Mouse (Mus musculus) gastrocnemius, adult 8-10 months (tissue): Measurements from ENCODE around the gene Ccnc. TPM values are rescaled to one million over a fixed set of nuclear protein-coding genes. Genes with fewer than 3 reads are reported as not detected.

Experiments
- DNase-seq, 2 experiments: peaks; one replicate each; pipeline ENCODE4 v3.0.0; 2022; ENCODE audit warnings: low spot score in 2 of 2
- total RNA-seq, 4 experiments: library from RNA; stranded (reverse); gene quantifications; 2 replicates each; pipeline ENCODE4 v1.2.4; 2022

Ccnc gene
- total RNA-seq, result 10 to 100 TPM in 1 of 4 experiments, 1 to 10 TPM in 3; 8.6 to 11.8 (median 9.6) TPM

- peak; percentile 69 to 82 for DNase-seq
Measured at GRCm38 (mm10) chr4:21727615-21728165, at the start of gene Ccnc. Gene Ccnc, plus strand, starts transcription at chr4:21727701.

DNA sequence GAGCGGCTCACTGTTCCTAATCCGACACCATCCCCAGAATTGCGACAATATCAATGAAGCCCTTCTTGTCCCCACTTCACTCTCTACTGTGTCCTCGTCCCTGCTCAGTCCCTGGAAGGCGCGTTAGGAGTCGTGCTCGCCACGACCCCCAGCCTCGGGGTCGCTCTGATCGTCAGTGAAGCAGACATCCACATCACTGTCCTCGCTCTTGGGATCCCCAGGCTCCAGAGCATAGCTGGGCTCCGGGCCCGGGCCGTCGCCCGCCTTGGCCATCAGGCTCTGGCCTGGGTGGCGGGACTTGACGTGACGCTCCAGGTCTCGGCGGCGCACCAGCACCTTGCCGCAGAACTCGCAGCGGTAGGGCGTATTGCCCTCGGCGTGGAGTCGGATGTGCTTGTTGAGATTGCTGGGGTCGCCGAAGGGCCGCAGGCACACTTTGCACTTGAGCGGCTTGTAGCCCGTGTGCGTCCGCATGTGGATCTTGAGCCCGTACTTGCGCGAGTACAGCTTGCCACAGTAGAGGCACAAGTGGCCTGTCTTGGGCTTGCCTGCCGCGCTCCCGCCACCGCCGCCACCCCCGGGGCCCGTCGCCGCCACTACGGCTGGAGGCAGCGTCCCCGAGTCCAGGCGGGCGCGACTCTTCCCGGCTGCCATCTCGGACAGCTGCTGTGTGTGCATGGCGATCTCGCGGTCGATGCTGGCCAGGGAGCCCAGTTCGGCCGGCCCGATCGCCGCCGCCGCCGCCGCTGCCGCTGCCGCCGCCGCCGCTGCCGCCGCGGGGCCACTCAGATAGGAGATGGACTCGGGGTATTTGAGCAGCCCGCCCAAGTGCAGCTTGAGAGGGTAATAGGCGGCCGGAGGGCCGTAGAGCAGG lies 49.2 kb upstream of the Ccnc start:
- DNase-seq, result no peak

DNA sequence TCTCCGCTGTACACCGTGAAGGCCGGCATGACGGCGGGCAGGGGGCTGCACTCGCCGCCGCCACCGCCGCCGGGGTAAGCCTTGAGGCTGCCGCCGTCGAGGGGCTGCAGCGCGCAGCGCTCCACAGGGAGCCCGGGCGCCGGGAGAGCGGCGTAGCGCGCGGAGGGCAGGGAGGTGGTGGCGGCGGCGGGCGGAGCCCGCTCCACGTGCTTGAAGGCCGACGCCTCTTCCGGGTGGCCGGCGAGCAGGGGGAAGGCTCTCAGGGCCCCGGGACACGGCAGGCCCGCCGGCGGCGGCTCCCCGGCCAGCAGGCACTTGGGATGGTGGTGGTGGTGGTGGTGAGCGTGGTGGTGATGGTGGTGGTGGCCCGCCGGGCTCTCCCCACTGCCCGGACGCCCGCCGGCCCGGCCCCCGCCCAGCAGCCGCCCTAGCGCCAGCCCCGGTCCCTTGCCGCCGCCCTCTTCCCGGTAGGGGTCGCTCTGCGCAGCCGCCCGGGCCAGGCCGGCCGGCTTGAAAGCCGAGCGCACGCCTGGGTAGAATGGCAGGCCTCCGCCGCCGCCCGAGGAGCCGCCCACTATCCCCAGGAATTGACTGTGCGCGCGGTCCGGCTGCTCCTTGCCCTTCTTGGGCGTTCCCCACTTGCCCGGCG lies 48.4 kb upstream of the Ccnc start:
- DNase-seq, result no peak

DNA sequence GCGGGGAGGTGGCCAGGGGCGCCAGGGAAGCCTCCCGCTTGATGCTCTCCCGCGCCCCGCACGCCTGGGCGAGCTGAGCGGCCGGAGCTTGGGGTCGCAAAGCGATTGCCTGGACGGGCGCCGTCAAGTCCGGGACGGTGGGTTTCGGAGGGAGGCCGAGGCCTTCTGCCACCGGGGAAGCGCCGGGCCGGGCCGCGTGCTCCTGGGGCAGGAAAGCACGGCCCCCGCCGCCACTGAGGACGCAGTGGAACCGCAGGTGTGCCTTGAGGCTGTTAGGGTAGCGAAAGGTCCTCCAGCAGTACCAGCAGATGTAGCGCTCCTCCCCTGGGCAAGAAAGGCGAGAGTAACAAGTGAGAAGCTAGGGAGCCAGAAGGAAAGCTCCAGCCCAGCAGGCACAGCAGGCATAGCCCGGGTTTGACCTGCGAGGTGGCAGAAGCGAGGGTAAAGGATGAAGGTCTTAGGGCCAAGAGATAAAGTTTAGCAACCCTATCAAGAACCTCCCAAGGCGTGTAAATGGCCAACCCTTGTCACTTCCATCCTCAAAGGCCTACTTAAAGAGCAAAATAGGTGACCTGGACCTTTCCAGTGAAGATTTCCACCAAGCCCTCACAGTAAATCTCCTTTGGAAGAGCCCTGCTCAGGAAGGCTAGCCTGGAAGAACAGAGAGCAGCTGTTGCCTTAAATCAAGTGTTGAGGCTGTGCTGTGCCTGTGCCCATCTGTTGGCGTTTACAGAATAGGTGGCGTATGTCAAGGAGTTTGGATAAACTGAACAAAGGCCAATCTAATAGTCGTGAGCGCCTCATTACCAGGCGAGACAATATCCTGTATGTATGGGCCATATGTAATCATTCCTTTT lies 47.6 kb upstream of the Ccnc start:
- no peak for DNase-seq

GRCm38 (mm10) chr4:21680971-21681370 lies 46.5 kb upstream of the Ccnc start:
- DNase-seq, result no peak

DNA sequence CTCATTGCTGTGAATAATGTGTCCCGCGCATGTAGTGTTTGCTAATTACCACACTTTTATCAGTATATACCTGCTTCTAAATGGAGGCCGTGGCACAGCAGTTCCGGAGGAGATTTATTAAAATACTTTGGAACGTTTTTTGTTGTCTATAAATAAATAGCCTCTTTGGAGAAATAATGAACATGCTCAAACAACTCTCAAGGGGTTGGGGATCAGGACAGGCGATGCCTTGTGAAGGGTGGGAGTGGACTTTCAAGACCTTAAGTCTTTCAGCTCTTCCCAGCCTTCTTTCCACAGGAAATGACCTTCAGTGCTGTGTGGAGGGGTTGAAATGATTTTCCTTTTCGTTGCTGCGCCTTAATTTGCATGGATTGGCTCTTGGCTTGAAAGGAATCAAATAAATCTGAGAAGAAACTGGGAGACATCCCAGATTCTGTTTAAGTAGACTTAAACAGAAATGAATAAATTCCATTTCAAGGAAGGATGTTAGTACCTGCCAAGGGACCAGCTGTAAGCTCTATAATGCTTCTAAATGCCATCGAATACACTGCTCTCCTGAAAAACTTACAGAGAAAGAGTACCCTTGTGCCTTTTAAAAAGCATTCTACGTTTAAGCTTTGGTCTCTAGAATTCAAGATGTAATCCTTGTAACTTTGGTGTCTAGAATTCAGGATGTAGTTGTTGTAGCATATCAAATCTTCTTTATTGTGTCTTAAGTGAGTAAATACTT lies 44.9 kb upstream of the Ccnc start:
- no peak for DNase-seq

DNA sequence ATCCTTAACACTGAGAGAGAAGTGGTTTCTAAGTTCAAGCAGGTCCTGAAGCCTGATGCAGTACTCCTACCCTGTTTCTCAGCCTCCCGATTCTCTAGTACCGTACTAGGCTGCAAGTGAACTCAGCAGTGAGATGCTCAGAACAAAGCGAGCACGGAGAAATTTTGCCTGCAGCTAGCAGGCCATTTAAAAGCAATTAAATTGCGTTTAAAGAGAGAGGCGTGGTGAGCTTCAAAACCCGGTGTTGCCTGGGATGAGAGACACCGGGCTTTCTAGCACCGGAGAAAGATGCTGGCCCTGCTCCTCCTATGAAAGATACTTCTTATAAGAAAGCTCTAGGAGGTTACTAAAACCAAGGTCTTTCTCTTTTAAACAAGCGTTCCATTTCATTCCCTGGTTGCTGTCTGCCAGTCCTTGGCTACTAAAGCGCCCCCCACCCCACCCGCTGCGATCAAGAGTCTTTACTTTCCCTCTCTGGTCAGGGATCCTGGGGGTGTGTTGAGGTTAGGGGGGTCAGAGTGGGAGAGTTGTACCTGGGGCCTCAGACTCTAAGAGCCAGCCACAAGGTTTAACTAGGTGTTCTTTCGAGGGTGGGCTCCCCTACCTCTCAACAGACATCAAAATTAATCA lies 43.0 kb upstream of the Ccnc start:
- no peak for DNase-seq

GRCm38 (mm10) chr4:21685595-21686091 lies 41.9 kb upstream of the Ccnc start, which contains the start of gene Prdm13:
Gene Prdm13, minus strand, starts transcription at chr4:21685963.
- no peak for DNase-seq

GRCm38 (mm10) chr4:21686416-21686815 lies 41.1 kb upstream of the Ccnc start:
- no peak for DNase-seq

DNA sequence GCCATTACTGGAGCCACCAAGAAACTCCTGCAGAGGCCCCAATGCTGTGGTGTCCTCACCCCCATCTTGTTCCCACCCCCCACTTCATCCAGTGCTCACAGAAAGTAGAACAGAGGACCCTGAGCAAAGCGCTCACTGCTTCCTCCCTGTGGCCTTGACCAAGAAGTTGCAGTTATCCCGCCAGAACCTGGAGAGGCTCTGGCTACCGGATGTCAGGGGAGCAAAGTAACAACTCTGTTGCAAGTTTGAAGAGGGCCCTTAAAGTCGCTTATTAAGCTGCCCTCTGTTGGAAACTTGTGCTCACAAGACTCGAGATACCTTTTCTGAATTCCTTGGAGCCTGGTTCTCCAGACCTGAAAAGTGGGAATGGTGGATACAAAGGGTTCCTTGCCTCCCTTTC lies 40.6 kb upstream of the Ccnc start:
- no peak for DNase-seq

DNA sequence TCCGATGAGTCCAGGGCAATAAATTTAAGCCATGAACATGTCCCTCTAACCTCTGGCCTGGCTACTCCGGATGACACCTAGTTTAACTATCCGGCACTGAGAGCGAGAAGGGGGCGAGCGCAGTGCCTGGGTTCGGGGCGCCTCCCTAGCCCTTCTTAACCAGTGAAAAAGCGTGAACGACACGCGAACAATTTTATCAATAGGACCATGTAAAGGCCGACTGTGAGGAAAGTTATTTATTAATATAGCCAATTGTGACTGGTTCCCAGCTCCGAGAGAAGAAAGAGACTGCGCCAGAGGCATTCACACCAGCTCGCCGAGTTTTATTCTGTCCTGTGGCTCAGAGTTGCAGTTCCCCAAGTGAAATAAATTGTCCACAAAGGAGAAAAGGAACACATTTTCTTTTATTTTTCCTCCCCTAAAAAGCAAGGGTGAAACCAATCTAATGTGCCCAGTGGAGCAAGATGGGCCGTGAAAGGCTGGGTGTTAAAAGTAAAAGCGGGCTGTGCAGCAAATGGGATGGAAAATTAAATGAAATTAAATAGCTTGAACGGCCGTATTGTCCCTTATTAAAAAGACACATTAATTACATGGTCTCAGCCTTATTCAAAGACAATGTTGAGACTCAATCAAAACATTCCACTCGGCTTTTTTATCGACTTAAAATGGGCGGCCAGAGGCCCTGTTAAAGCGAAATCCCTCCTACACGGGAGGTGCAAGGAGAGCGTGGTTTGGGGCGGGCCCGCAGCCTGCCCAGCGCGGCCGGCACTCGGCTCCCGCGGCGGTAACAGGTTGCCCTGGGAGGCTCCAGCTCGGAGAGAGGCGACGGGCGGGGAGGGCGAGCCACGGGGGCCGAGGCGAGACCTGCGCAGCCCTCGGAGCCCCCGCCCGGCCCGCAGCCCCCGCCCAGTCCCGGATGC lies 39.5 kb upstream of the Ccnc start:
- DNase-seq, result no peak

DNA sequence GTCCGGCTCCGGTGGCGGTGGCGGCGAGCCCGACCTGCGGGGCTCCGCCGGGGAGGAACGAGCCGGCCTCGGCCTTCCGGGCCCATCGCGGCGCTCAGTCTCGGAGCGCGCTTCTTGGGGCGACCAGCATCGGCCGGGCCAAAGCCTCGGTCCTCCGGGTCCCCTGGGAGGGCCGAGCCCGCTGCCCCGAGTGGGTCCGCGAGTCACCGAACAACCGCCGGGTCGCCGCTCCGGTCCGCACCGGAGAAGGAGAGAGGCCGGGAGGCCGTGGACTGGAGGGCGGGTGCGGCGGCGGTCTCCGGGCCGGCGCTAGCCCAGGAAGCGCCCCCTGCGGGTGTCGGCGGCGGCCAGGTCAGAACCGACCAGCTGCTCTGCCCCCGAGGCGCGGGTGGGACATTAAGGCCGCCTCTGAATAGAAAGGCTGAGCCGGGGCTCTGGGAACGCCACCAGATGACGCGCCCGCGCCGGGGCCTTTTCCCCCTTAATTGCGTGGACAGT lies 38.7 kb upstream of the Ccnc start:
- DNase-seq, result no peak

- no peak for DNase-seq
Measured at GRCm38 (mm10) chr4:21689492-21689941, 38.0 kb upstream of the Ccnc start.

DNA sequence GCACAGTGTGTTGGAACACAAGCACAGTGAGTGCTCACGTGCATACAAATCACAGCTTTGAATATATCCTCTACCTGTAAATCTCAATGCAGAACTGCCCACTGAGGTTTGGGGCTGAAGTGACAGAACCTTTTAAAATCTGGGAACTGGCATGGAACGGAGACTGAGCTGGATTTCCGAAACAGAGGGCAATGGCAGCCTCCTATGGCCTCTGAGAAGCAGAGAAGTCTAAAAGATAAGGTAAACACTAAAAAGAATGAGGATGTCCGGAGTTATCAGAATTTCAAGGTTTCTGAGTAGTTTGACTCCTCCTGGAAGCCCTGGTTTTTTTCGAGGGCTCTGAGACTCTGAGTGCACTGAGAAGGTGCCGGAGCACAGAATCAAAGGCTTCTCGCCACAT lies 37.3 kb upstream of the Ccnc start:
- DNase-seq, result no peak

DNA sequence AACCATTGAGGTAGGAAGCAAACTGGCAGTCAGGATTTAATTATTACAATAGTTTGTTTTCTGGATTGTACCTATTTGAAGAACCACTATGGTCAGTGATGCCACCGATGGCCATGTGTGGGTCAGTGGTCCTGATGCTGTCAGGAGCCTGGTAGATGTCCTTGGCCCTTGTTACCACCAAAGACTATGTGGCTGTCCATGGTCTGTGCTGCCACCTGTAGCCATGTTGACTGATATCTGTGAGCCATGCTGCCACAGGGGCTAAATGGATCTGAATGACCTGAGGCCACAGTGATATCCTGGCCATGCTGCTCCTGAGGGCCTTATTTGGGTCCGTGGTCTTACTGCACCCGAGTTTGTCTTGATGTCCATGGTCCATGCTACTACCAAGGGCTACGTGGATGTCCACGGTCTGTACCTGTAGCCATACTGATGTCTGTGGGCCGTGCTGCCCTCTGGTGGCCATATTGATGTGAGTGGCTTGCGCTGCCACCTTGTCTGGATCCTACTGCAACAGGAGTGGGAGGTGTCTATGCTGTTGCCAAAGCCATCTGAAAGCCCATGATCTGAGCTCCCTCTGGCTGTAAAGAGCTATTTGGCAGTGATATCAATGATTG lies 31.8 kb upstream of the Ccnc start:
- DNase-seq, result no peak

- DNase-seq, result no peak
Measured at GRCm38 (mm10) chr4:21705046-21705445, 22.5 kb upstream of the Ccnc start.

DNA sequence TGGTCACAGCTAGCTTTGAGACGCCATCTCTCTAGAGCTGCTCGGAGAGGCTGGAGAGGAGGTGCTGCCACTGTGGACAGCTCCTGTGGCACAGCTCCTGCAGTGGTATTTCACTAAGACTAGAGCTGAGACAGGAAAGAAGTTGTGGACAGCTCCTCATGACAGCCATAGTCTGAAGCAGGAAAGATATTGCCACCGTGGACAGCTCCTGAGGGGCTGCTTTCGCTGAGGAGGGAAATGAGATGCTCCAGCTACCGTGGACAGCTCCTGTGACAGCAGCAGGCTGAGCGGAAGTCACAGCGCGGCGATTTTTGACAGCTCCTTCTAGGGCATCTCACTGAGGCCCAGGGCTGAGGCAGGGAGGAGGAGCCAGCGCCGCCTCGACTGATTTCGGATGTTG lies 15.4 kb upstream of the Ccnc start:
- peak; percentile 14 to 50 for DNase-seq

DNA sequence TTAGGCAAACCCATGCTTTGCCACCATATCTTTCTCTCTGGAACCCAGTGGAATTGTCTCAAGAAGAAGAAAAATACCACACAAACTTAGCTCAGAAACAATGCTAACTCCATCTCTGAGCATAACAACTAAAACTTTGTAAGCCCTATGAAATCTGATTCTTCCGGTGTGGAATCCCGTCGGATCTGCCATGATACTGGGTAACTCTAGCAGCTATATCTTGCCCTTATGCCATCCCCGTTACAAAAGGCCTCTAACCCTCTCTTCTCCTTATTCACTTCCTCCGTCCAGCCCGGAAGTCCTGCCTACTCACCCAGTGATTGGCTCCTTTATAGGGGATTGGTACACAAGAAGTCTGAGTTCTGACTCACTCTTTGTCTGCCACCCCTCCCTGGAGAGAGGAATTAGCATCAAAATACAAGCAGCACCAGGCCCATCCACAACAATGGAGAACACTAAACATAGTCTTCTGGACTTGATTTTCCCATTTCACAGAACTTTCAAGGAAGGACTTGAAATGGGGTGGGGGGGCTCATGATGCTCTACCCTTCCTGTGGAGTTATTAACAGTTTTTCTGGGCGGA lies 4.7 kb upstream of the Ccnc start:
- no peak for DNase-seq
